Mouse (Mus musculus) lung, postnatal 36 days (tissue): ENCODE data around the gene Dio1.

ENCODE experiments used
- DNase-seq: peaks from one replicate; pipeline ENCODE4 v3.0.0; 2022; ENCODE audit warnings: mixed read lengths

Dio1 gene

GRCm38 (mm10) chr4:107306966-107307365 is at the start of gene Dio1:
Gene Dio1, minus strand, starts transcription at chr4:107307169.
- no peak for DNase-seq

GRCm38 (mm10) chr4:107354543-107354942 is 47.6 kb upstream of the Dio1 start:
- no peak for DNase-seq

DNA sequence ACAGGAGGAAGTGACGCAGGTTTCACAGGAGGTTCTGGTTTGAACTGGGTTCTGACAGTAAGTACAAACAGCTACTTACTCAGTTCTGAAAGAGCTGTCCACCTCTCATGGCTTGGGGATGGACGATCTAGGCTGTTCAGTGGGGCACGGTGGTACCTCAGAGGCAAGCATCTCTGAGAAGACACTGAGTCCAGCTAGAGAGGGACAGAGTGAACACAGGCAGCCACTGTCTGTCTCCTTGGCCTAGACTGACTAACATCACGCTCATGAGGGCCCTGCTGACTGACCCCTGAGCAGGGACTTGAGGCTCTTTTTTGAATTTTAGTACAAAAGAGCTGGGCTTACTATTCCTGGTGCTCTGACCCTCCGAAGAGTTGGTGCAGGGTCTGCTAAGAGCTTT is 47.2 kb upstream of the Dio1 start:
- DNase-seq, result no peak

- DNase-seq, result no peak
These were observed 46.6 kb upstream of the Dio1 start for GRCm38 (mm10) chr4:107353612-107354011.

- DNase-seq, result no peak
These were observed 44.4 kb upstream of the Dio1 start for GRCm38 (mm10) chr4:107351368-107351767.

GRCm38 (mm10) chr4:107349311-107350008 is 42.5 kb upstream of the Dio1 start:
- peak; percentile 63 for DNase-seq

GRCm38 (mm10) chr4:107348529-107349310 is 41.8 kb upstream of the Dio1 start:
- peak; percentile 59 for DNase-seq

GRCm38 (mm10) chr4:107347221-107347620 is 40.3 kb upstream of the Dio1 start:
- DNase-seq, result no peak

GRCm38 (mm10) chr4:107344612-107345011 is 37.6 kb upstream of the Dio1 start:
- no peak for DNase-seq

DNA sequence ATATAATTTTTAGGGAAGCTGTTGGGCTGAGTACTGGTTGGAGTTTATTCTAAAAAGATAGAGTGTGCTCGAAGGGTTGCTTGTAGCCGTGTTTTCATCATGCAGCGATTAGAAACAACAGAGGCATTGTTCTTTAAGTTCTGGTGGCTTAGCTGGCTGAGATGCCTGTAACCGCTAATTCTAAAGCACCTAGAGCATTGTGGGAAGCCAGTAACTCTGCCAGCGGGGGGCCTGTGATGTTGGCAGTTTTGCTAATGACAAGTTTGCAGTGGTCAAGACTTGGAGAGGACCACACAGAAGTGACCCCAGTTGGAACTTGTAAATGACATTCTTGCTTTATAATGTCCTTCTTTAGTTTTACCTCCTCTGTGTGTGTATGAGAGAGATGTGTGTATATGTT is 34.4 kb upstream of the Dio1 start:
- no peak for DNase-seq

DNA sequence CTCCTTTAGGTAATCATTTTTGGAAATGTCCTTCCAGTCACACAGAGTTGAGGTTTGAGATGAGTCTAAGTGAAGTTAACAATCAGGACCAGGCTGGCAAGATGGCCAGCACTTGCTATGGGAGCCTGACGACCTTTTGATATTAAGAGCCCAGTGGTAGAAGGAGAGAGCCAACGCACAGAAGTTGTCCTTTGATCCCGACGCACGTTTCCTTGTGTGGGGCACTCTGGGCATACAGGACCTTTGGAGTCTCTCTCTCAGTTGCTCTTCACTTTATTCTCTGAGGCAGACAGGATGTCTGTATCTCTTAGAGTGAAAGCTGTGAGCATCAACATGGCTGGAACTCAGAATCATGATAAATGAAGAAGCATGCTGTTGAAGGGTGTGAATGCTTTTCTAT is 30.5 kb upstream of the Dio1 start:
- no peak for DNase-seq

- DNase-seq, result no peak
These were observed 29.4 kb upstream of the Dio1 start for GRCm38 (mm10) chr4:107336356-107336755.

- peak; percentile 27 for DNase-seq
These were observed 26.5 kb upstream of the Dio1 start for GRCm38 (mm10) chr4:107333514-107333913.

GRCm38 (mm10) chr4:107328530-107328929 is 21.6 kb upstream of the Dio1 start:
- no peak for DNase-seq

GRCm38 (mm10) chr4:107323113-107323512 is 16.1 kb upstream of the Dio1 start:
- no peak for DNase-seq

- DNase-seq, result no peak
These were observed 14.1 kb upstream of the Dio1 start for GRCm38 (mm10) chr4:107321041-107321440.

DNA sequence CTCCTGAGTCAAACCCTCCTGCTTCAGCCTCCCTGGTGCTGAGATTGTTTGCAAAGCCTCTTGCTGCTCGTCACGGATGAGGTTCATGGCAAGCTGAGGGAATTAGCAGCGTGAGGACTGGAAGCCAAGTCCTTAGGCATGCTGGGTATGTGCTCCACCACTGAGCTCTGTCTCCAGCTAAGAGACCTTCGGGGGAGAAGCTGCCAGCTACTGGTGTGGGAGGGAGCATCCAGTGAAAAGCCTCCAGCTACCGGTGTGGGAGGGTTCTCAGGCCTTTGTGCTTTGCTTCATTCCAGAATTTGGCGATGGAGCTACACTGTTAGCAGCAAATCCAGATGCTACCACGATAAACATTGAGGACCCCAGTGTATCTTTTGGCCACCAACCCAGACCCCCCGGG is 11.7 kb upstream of the Dio1 start:
- no peak for DNase-seq

GRCm38 (mm10) chr4:107314479-107314805 is 7.5 kb upstream of the Dio1 start:
- DNase-seq, result no peak

DNA sequence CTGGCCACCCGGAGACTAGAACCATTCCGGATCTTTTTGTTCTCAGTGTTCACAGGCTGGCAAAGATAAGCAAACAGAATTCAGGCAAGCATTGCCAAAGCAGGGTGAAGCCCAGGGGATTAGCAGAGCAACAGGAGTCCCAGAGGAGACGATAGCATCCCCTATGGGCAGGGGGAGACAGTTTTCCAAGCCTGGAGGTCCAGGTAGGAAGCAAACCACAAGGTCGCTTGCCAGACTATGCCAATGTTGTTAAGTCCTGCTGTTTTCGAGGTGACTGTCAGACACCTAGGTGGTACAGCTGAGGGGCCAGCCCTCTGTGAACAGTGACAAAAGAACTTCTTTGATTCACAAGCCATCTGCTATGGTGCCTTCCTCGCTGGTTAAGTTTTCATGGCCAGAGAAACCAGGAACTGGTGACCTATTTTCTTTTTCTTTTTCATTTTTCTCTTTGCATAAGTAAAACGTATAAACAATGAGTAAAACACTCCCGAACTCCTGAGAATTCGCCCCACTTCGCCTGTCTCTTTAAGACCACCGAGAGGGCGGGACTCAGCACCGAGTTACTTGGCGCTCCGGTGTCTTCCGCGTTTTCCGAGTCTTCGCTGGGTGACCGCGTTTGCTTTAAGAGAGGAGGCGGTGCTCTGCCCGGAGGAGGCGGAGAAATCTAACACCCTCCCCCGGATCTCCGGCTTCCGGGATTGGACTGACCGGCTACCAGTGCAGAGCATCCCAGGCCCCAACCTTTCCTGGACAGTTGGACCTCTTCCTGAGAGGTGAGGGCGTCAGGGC is 6.9 kb upstream of the Dio1 start, which contains the start of gene Yipf1:
Gene Yipf1 (plus strand): TSS at position 674 of the 789 bp plus-strand sequence.
- DNase-seq, result peak; percentile 96

DNA sequence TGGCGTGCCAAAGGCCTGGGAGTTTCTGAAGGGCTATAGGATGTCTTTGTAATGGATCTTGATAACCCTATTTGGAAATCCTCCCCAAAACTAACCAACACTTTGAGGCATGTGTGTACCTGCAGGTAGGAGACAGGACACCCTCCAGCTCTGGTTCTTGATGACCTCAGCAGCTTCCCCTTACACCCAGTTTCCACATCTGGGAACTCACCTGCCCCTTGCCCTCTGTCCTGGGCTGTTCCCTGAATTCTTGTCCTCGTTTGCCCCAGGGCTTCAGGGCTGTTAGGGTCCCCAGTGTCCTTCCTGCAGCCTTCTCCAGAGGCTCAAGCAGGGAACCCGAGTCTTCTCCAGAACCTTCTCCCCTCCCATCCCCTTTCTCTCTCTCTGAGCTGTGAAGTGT is 3.4 kb downstream of the Dio1 start:
- no peak for DNase-seq

DNA sequence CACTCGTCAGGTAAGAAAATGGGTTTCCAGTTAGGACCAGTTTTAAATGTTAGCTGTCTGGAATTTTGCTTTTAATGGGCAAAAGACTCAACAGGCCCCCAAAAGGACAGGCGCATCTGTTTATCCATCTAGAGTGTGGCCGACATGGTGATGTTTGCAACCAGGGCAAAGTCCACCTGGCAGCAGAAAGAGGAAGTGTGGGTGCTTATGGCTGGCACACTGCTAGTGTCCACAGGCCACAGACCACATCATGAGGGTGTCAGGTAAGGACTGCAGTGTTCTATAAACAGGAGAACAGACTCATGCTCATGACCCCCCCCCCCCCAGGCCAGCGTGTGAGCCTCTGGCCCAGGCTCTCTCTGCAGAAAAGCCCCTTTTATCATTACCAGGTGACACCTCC is 4.1 kb downstream of the Dio1 start:
- no peak for DNase-seq

GRCm38 (mm10) chr4:107302221-107302620 is 4.7 kb downstream of the Dio1 start:
- DNase-seq, result peak; percentile 24

DNA sequence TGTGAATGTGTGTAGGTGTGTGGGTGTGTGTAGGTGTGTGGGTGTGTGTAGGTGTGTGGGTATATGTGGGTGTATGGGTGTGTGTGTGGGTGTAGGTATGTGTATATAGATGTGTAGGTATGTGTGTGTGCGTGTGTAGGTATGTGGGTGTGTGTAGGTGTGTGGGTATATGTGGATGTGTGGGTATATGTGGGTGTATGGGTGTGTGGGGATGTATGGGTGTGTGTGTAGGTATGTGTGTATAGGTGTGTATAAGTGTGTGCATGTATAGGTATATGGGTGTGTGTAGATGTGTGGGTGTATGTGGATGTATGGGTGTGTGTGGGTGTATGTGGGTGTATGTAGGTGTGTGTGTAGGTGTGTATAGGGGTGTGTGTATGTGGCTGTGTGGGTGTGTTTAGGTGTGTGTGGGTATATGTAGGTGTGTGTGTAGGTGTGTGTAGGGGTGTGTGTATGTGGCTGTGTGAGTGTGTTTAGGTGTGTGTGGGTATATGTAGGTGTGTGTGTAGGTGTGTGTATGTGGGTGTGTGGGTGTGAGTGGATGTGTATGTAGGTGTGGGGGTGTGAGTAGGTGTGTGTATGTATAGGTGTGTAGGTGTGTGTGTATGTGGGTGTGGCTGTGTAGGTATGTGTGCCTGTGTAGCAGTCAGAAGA is 5.9 kb downstream of the Dio1 start:
- DNase-seq, result no peak
